Mouse (Mus musculus): ENCODE measurements around the gene Fam114a1.

The Fam114a1 gene

GRCm38 (mm10) chr5:65051513-65051912, 81.6 kb downstream of the Fam114a1 start:
- DNase-seq (ENCODE audit: low read depth, low spot score) = no peak

- DNase-seq (ENCODE audit: low read depth, low spot score) = no peak
Observed at GRCm38 (mm10) chr5:65057596-65057995, 87.7 kb downstream of the Fam114a1 start.

GRCm38 (mm10) chr5:65059806-65060205, 89.9 kb downstream of the Fam114a1 start:
- no peak for DNase-seq (ENCODE audit: low read depth, low spot score)

- DNase-seq (ENCODE audit: low read depth, low spot score) = no peak
Observed at GRCm38 (mm10) chr5:65062236-65062635, 92.4 kb downstream of the Fam114a1 start.

GRCm38 (mm10) chr5:65063266-65063665, 93.4 kb downstream of the Fam114a1 start:
- DNase-seq (ENCODE audit: low read depth, low spot score) = no peak

- no peak for DNase-seq (ENCODE audit: low read depth, low spot score)
Observed at GRCm38 (mm10) chr5:65068166-65068565, 98.3 kb downstream of the Fam114a1 start.

GRCm38 (mm10) chr5:65069872-65070271, 100.0 kb downstream of the Fam114a1 start:
- DNase-seq (ENCODE audit: low read depth, low spot score) = no peak

- no peak for DNase-seq (ENCODE audit: low read depth, low spot score)
Observed at GRCm38 (mm10) chr5:65071689-65072118, 101.8 kb downstream of the Fam114a1 start.

- no peak for DNase-seq (ENCODE audit: low read depth, low spot score)
Observed at GRCm38 (mm10) chr5:65073247-65073646, 103.4 kb downstream of the Fam114a1 start.

GRCm38 (mm10) chr5:65074693-65075092, 104.8 kb downstream of the Fam114a1 start:
- no peak for DNase-seq (ENCODE audit: low read depth, low spot score)

- no peak for DNase-seq (ENCODE audit: low read depth, low spot score)
Observed at GRCm38 (mm10) chr5:65076087-65076486, 106.2 kb downstream of the Fam114a1 start.

GRCm38 (mm10) chr5:65076748-65077147, 106.9 kb downstream of the Fam114a1 start:
- no peak for DNase-seq (ENCODE audit: low read depth, low spot score)

GRCm38 (mm10) chr5:65078081-65078480, 108.2 kb downstream of the Fam114a1 start:
- DNase-seq (ENCODE audit: low read depth, low spot score) = no peak

- no peak for DNase-seq (ENCODE audit: low read depth, low spot score)
Observed at GRCm38 (mm10) chr5:65079881-65080280, 110.0 kb downstream of the Fam114a1 start.

- DNase-seq (ENCODE audit: low read depth, low spot score) = no peak
Observed at GRCm38 (mm10) chr5:65081836-65082235, 112.0 kb downstream of the Fam114a1 start.

- no peak for DNase-seq (ENCODE audit: low read depth, low spot score)
Observed at GRCm38 (mm10) chr5:65086522-65086921, 116.7 kb downstream of the Fam114a1 start.

GRCm38 (mm10) chr5:65089707-65090106, 119.8 kb downstream of the Fam114a1 start:
- DNase-seq (ENCODE audit: low read depth, low spot score) = no peak

- no peak for DNase-seq (ENCODE audit: low read depth, low spot score)
Observed at GRCm38 (mm10) chr5:65091184-65091858, 121.5 kb downstream of the Fam114a1 start.
